Mouse (Mus musculus): ENCODE measurements around the gene Ptges.

DNA sequence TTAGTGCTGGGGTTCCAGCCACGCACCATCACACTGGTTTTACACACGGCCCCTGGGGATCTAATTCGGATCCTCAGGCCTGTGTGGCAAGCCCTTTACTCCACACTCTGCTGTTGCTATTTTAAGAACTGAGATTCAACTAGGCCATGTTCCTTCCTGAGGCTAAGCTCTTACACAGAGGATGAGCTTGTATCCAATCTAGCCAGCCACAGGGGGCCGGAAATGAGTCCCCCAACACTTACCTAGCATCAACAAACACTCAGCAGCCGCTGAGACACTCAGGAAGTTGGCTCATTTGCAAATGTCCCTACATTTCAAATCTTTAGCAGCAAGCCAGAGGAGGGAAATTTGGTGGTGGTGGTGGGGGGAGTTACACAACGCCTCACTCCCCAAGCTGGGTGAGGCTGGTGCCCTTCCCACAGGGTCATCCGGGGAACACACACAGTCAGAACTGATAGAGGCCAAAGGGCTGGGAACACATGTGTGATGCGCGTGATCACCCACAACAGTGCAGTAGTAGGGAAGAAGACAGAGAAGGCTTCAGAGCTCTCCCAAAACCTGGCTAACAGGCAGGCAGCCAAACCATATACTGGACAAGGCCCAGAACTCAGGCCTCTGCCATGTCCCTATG, 2.4 kb downstream of the Ptges start:
- no peak for TF ChIP-seq CTCF (IDR thresholded peaks at IDR 0.05; ENCODE audit: low read depth)
- no peak for TF ChIP-seq EP300 (IDR thresholded peaks at IDR 0.05; ENCODE audit: low read depth)
